ENCODE assay signal across 8 mouse cellular contexts in the genomic region with DNA sequence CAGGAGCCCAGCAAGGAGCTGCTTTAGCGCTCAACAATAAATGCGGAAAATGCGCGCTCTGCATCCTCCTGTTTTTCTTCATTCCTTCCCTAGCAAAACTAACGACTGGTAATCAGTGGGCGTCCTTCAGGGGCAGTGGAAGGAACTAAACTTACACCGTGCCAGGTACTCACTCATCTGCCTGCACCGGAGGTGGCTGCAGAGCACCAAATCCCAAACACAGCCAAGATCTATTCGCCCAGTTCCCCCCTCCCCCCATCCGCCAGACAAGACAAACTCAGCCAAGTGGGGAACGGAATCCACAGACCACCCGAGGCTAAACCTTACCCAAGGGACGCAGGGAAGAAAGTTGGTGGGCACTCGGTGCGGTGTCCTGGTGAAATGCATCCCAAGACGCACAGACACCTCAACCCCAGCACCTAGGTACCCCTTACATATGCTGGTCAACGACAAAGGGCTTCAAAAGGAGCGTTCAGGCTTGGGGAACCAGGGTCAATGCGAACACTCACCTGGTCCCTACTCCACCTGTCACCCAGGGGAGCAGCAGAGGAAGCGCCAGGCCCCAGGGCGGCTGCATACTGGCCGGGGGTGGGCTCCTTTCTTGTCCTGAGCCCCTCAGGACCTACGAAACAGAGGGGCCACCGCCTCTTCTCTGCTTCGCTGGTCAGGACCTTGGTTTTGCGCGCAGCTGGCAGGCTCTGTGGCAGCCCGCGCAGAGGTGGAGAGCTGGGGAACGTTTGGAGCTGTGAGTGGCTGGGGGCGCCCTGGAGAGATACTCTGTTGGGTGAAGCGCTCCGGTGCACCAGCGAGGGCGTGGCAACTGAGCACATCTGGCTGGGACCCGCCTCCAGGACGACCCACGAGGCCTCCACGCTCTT. TPM values are rescaled to one million over a fixed set of nuclear protein-coding genes. Genes with fewer than 3 reads are reported as not detected.
DNase-seq lines count a peak whose midpoint lies in the region; ATAC-seq and TF ChIP-seq lines count a peak whose summit lies in the region.

TSS of gene Egfl6 (minus strand) at position 774 of the 878 bp plus-strand sequence.

- H3K9me3 ChIP-seq in embryonic facial prominence, embryonic 11.5 days (replicated peaks; ENCODE audit: control insufficient read depth, low read length), result no peaks in the 10 kb centered on the region
- no peaks in the 10 kb centered on the region for H3K9me3 ChIP-seq in hindbrain, postnatal 0 days (ENCODE audit: low read length)
- no peaks in the 10 kb centered on the region for H3K9me3 ChIP-seq in liver, embryonic 15.5 days (replicated peaks)
- H3K9me3 ChIP-seq in neural tube, embryonic 14.5 days (ENCODE audit: control insufficient read depth, low read length), result no peaks in the 10 kb centered on the region

- H3K27me3 ChIP-seq in embryonic facial prominence, embryonic 11.5 days (ENCODE audit: control insufficient read depth, insufficient read depth, low read length), result peaks cover 5% of the 10 kb centered on the region
- H3K27me3 ChIP-seq in hindbrain, postnatal 0 days (ENCODE audit: insufficient read depth, low read length), result no peaks in the 10 kb centered on the region
- peaks cover 30% of the 10 kb centered on the region for H3K27me3 ChIP-seq in liver, embryonic 15.5 days
- H3K27me3 ChIP-seq in neural tube, embryonic 14.5 days (ENCODE audit: control insufficient read depth, insufficient read depth, low read length), result no peaks in the 10 kb centered on the region
- no peaks in the 10 kb centered on the region for H3K27me3 ChIP-seq in thymus, adult 2 months (ENCODE audit: control insufficient read depth, insufficient read depth, low read length)

- no peak within 1 kb of the TSS for H3K27ac ChIP-seq in embryonic facial prominence, embryonic 11.5 days (replicated peaks; ENCODE audit: low read depth, low read length)
- H3K27ac ChIP-seq in hindbrain, postnatal 0 days, result no peak within 1 kb of the TSS
- H3K27ac ChIP-seq in liver, embryonic 15.5 days (replicated peaks), result no peak within 1 kb of the TSS
- no peak within 1 kb of the TSS for H3K27ac ChIP-seq in neural tube, embryonic 14.5 days (ENCODE audit: low read depth, low read length)
- H3K27ac ChIP-seq in thymus, adult 2 months (ENCODE audit: control insufficient read depth, insufficient read depth, low read length), result no peak within 1 kb of the TSS

- no peaks in the 10 kb centered on the region; the same call in 1 of the 2 replicates for H3K4me1 ChIP-seq in embryonic facial prominence, embryonic 11.5 days (ENCODE audit: control insufficient read depth, insufficient read depth, low read length)
- no peaks in the 10 kb centered on the region for H3K4me1 ChIP-seq in hindbrain, postnatal 0 days (ENCODE audit: insufficient read depth, low read length)
- no peaks in the 10 kb centered on the region for H3K4me1 ChIP-seq in liver, embryonic 15.5 days (replicated peaks)
- no peaks in the 10 kb centered on the region for H3K4me1 ChIP-seq in neural tube, embryonic 14.5 days (ENCODE audit: control insufficient read depth, insufficient read depth, low read length)
- peaks cover 7% of the 10 kb centered on the region for H3K4me1 ChIP-seq in thymus, adult 2 months (replicated peaks; ENCODE audit: control insufficient read depth, insufficient read depth, low read length)

- H3K36me3 ChIP-seq in embryonic facial prominence, embryonic 11.5 days (replicated peaks; ENCODE audit: control insufficient read depth, insufficient read depth, low read depth, low read length), result no peaks in the 10 kb centered on the region
- no peaks in the 10 kb centered on the region for H3K36me3 ChIP-seq in hindbrain, postnatal 0 days (ENCODE audit: insufficient read depth, low read length)
- H3K36me3 ChIP-seq in liver, embryonic 15.5 days (replicated peaks), result no peaks in the 10 kb centered on the region
- no peaks in the 10 kb centered on the region for H3K36me3 ChIP-seq in neural tube, embryonic 14.5 days (ENCODE audit: control insufficient read depth, insufficient read depth, low read length)
- no peaks in the 10 kb centered on the region for H3K36me3 ChIP-seq in thymus, adult 2 months (ENCODE audit: control insufficient read depth, insufficient read depth, low read length)

- peak; percentile 65; the same call in 1 of the 2 replicates for ATAC-seq in embryonic facial prominence, embryonic 11.5 days (replicated peaks; ENCODE audit: insufficient number of reproducible peaks, low FRiP score, low TSS enrichment, low read depth)
- ATAC-seq in hindbrain, postnatal 0 days, result peak; percentile 63
- ATAC-seq in liver, embryonic 15.5 days (ENCODE audit: insufficient read depth), result no peak
- ATAC-seq in neural tube, embryonic 14.5 days (ENCODE audit: low read depth), result peak; percentile 83

- 0 out of 2 replicates have a peak within 1 kb of the TSS, but pooled peaks have one; percentile 13 for H3K9ac ChIP-seq in embryonic facial prominence, embryonic 11.5 days (replicated peaks; ENCODE audit: low read length)
- peak within 1 kb of the TSS; percentile 40 for H3K9ac ChIP-seq in hindbrain, postnatal 0 days (replicated peaks; ENCODE audit: low read length)
- no peak within 1 kb of the TSS for H3K9ac ChIP-seq in liver, embryonic 15.5 days
- peak within 1 kb of the TSS; percentile 41; the same call in 1 of the 2 replicates for H3K9ac ChIP-seq in neural tube, embryonic 14.5 days (replicated peaks; ENCODE audit: low read depth, low read length)

- H3K4me2 ChIP-seq in embryonic facial prominence, embryonic 11.5 days (ENCODE audit: low read depth, low read length), result peak within 1 kb of the TSS; percentile 64
- peak within 1 kb of the TSS; percentile 74 for H3K4me2 ChIP-seq in hindbrain, postnatal 0 days (ENCODE audit: low read depth, low read length)
- peak within 1 kb of the TSS; percentile 29; the same call in 1 of the 2 replicates for H3K4me2 ChIP-seq in liver, embryonic 15.5 days
- peak within 1 kb of the TSS; percentile 72 for H3K4me2 ChIP-seq in neural tube, embryonic 14.5 days (ENCODE audit: low read depth, low read length)

- H3K4me3 ChIP-seq in embryonic facial prominence, embryonic 11.5 days (ENCODE audit: low read depth, low read length), result peak within 1 kb of the TSS; percentile 30
- peak within 1 kb of the TSS; percentile 42 for H3K4me3 ChIP-seq in hindbrain, postnatal 0 days (ENCODE audit: low read length)
- peak within 1 kb of the TSS; percentile 10; the same call in 1 of the 2 replicates for H3K4me3 ChIP-seq in liver, embryonic 15.5 days (replicated peaks)
- H3K4me3 ChIP-seq in neural tube, embryonic 14.5 days (ENCODE audit: low read depth, low read length), result peak within 1 kb of the TSS; percentile 36
- 0 out of 2 replicates have a peak within 1 kb of the TSS, but pooled peaks have one; percentile 6 for H3K4me3 ChIP-seq in thymus, adult 2 months (ENCODE audit: control insufficient read depth, insufficient read depth, low read length)

- no peak for TF ChIP-seq CTCF in hindbrain, postnatal 0 days (IDR thresholded peaks at IDR 0.05; ENCODE audit: low read depth)
- TF ChIP-seq CTCF in thymus, adult 2 months (IDR thresholded peaks at IDR 0.05; ENCODE audit: borderline replicate concordance, control insufficient read depth, extremely low read depth, insufficient read depth, low read length, poor library complexity), result no peak

- DNase-seq in urinary bladder, postnatal 14 days (ENCODE audit: low spot score), result peak; percentile 6
- DNase-seq in urinary bladder, postnatal 10 days (ENCODE audit: low spot score), result no peak
- peak; percentile 23 for DNase-seq in embryonic facial prominence, embryonic 11.5 days (ENCODE audit: low spot score)
- peak; percentile 2 for DNase-seq in hindbrain, postnatal 0 days (ENCODE audit: low spot score)
- DNase-seq in thymus, adult 2 months, result peak; percentile 40
- no peak for DNase-seq in urinary bladder, adult 18-20 months (ENCODE audit: low spot score in 2 of 2)

- no peak for TF ChIP-seq POLR2A in thymus, adult 2 months (IDR thresholded peaks at IDR 0.05; ENCODE audit: control insufficient read depth, extremely low read depth, insufficient read depth, low read length, poor library complexity)

- 18% methylated on average over 39 of the region's 39 CpGs for WGBS in embryonic facial prominence, embryonic 11.5 days
- 25% methylated on average over 38 of the region's 39 CpGs for WGBS in hindbrain, postnatal 0 days
- WGBS in liver, embryonic 15.5 days (ENCODE audit: insufficient replicate concordance), result 18% methylated on average over 39 of the region's 39 CpGs
- WGBS in neural tube, embryonic 14.5 days, result 14% methylated on average over 29 of the region's 39 CpGs
- WGBS in thymus, adult 2 months, result 12% methylated on average over 39 of the region's 39 CpGs

RNA-seq across cellular contexts. Expression of gene Egfl6, which starts in this region (rescaled TPM):
- polyA plus RNA-seq in embryonic facial prominence, embryonic 11.5 days (2014; fragmentation: Nextera tagmentation; extraction: Ambion mirVana), result 8.3 and 9.5 TPM in 2 replicates
- total RNA-seq in hindbrain, postnatal 0 days (2014; rRNA removed), result 4.8 and 5.1 TPM in 2 replicates
- polyA plus RNA-seq in hindbrain, postnatal 0 days (2015; fragmentation: Nextera tagmentation; extraction: Ambion mirVana), result 5.4 and 5.5 TPM in 2 replicates
- polyA plus RNA-seq in liver, embryonic 15.5 days (2015; fragmentation: Nextera tagmentation; extraction: Ambion mirVana), result 0.79 and 0.89 TPM in 2 replicates
- 5.3 and 6.3 TPM in 2 replicates for polyA plus RNA-seq in neural tube, embryonic 14.5 days (2014; fragmentation: Nextera tagmentation; extraction: Ambion mirVana)
- polyA plus RNA-seq in thymus, adult 2 months (2012; rRNA removed), result 0.11 TPM in 1 of 2 replicates, not detected in the other

Comparison
In these comparisons a context has a peak if more than half of its experiments do, and no peak if none do; other contexts are left out.
1. DNase-seq: peak in urinary bladder, postnatal 14 days (single experiment), embryonic facial prominence, embryonic 11.5 days (single experiment) and hindbrain, postnatal 0 days (single experiment); none in urinary bladder, postnatal 10 days (single experiment) and urinary bladder, adult 18-20 months (0 of 2).
2. Peak in DNase-seq and H3K4me3 ChIP-seq in thymus, adult 2 months; RNA of the gene not detected or under 1 TPM.
3. Peak in every context shown above with its lines, with median percentiles within 50 percentile points of each other: H3K4me2 ChIP-seq and H3K4me3 ChIP-seq.